Mouse (Mus musculus) bone marrow, adult 2 months (tissue): ENCODE measurements at regions not wholly inside any gene's neighbourhood (a gene's known extent, or its start where the extent isn't known, plus 50 kb on each side); places are given as distances from the start of the nearest gene placed in this dataset.

Experiments used
- H3K27ac ChIP-seq: fragments of 200-500 bp; 2 replicates; pipeline ENCODE4 v1.5.1; 2012; ENCODE audit warnings: low read depth, mild to moderate bottlenecking, control low read depth, inconsistent platforms, low read length; ENCODE audit not compliant: control insufficient read depth, poor library complexity, insufficient read depth
- H3K4me1 ChIP-seq: fragments of 200-500 bp; 2 replicates; pipeline ENCODE4 v1.6.1; 2011; ENCODE audit warnings: low read length; ENCODE audit not compliant: control insufficient read depth, insufficient read depth
- H3K4me3 ChIP-seq: fragments of 200-500 bp; replicated peaks from 2 replicates; pipeline ENCODE3; 2011; ENCODE audit warnings: mild to moderate bottlenecking, low read depth, low read length, control low read depth; ENCODE audit not compliant: control insufficient read depth
- CTCF ChIP-seq: fragments of 200-500 bp; IDR thresholded peaks from 2 replicates; pipeline ENCODE4 v1.5.1; 2011; ENCODE audit warnings: low read length, control low read depth; ENCODE audit not compliant: control insufficient read depth, insufficient read depth
- POLR2A ChIP-seq: fragments of 200-500 bp; IDR thresholded peaks from 2 replicates; pipeline ENCODE4 v1.6.1; 2011; ENCODE audit warnings: low read depth, mild to moderate bottlenecking, control low read depth, low read length, borderline replicate concordance; ENCODE audit not compliant: control insufficient read depth
- WGBS: fragments of 180-500 bp; shearing (Covaris S2); methylation state at CpG from one replicate; pipeline ENCODE4 v1.1.7; 2018; 5-methylcytosine and 5-hydroxymethylcytosine counted together

DNA sequence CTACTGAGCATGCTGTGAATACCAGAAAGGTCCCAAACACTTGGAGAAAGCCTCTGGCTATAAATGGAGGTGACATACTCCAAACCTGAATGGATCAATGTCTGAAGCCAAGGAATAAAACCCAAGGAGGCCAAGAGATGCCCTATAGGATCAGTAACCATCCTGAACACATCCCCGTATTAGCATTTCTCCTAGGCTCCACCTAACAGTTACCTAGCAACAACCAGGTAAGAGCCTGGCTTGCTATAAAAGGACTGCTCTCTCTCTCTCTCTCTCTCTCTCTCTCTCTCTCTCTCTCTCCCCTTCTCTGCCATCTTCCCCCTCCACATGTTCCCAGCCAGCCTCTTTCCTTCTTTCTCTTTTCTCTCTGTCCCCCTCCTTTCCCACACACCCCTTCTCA is 1452.7 kb downstream of the Slc22a22 start:
- no peak overlapping the region for H3K4me3 ChIP-seq
- TF ChIP-seq CTCF (no peak), POLR2A (no peak)
- H3K4me1 ChIP-seq, result no peaks in the 10 kb centered on the region; the same call in 1 of the 2 replicates
- H3K27ac ChIP-seq, result no peak overlapping the region
- 82% methylated on average over 1 of the region's 1 CpGs for WGBS

DNA sequence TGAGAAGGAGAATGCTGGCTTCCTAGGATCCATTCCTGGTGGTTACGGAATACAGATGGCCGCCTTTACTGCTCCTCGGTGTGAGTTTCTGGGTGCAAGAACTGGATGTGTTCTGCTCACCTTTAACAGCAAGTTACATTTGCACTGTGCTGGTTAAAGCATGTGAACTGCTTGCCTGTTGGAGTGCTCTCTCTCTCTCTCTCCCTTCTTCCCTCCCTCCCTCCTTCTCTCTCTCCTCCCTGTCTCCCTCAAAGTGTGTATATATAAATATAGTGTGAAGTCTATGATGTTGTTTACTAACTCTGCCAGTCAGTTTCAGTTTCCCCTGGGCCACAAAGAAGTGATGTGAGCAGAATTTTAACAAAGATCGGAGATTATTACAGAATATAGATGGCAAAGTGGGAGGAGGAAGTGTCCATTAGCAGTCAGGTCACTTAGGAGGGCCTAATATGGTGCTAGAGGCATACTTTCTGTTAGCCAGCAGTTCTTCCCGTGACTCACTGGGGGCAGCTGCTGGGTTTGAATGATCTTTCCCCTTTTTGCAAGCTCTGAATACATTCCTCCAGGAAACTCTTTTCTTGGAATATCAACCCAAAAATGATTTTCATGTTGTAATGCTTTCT is 1453.5 kb downstream of the Slc22a22 start:
- Histone ChIP-seq H3K4me1 (no peaks in the 10 kb centered on the region; the same call in 1 of the 2 replicates), H3K4me3 (no peak overlapping the region), H3K27ac (no peak overlapping the region)
- WGBS, result 73% methylated on average over 5 of the region's 5 CpGs
- no peak for TF ChIP-seq POLR2A
- TF ChIP-seq CTCF, result no peak

DNA sequence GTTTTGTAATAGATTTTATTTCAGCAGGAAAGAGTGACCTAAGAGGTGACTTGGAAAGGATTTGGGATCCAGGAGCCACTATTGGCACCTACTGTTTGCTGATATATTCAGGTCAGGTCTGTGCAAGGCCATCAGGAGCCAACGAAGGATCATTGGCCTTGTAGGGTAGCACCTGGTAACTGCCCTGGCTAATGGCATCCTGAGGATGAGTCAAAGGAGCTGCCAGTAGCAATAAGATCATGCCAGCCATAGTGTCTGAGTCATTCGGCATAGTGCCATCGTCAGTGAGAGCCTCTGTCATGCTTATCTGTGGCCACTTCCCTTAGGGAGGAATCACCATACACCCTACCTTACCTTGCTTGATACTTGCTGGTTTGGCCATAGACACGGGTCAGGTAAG is 1455.1 kb downstream of the Slc22a22 start:
- Histone ChIP-seq H3K4me1 (no peaks in the 10 kb centered on the region; the same call in 1 of the 2 replicates), H3K4me3 (no peak overlapping the region), H3K27ac (no peak overlapping the region)
- TF ChIP-seq POLR2A, result no peak
- no peak for TF ChIP-seq CTCF
- whole genome bisulfite sequencing, result 84% methylated on average over 4 of the region's 4 CpGs

DNA sequence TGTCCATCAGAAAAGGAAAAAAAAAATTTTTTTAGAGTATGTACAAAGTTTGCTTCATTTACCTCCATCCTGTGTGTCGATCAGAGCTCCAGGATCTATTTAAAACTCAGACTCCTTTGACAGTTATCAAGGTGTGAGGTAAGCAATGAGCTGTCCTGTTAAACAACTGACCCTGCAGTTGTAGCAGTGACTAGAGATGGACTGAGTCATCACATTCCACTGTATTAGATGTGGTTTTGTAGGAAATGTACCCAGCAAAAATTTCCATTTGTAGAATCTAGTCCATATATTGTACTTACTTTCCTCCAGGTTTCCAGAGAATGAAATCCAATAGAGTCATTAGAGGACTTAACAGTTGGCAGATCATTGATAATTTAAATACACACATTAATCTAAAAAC is 1459.3 kb downstream of the Slc22a22 start:
- no peaks in the 10 kb centered on the region; the same call in 1 of the 2 replicates for H3K4me1 ChIP-seq
- TF ChIP-seq CTCF (no peak), POLR2A (no peak)
- H3K27ac ChIP-seq, result no peak overlapping the region
- WGBS, result 66% methylated on average over 1 of the region's 1 CpGs
- no peak overlapping the region for H3K4me3 ChIP-seq

DNA sequence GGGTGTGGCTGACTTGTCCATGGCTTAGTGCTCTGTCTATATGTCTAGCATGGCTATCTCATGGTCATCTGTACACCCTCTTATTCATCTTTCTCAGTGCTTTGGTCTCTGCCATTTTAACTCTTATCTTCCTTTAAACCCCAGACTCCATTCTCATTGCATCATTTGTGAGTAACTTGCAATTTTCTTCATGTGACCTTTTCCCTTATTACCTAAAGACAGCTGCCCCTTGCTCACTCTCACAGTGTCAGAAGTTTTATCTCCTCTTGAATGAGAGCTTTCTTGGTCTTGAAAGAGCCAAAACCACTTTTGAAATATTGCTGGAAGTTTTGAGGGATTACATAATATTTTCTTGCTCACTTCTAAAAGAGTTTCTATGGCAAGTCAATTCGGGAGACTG is 1459.9 kb downstream of the Slc22a22 start:
- TF ChIP-seq POLR2A (no peak), CTCF (no peak)
- WGBS, result 62% methylated on average over 1 of the region's 1 CpGs
- Histone ChIP-seq H3K4me1 (no peaks in the 10 kb centered on the region; the same call in 1 of the 2 replicates), H3K27ac (no peak overlapping the region), H3K4me3 (no peak overlapping the region)

DNA sequence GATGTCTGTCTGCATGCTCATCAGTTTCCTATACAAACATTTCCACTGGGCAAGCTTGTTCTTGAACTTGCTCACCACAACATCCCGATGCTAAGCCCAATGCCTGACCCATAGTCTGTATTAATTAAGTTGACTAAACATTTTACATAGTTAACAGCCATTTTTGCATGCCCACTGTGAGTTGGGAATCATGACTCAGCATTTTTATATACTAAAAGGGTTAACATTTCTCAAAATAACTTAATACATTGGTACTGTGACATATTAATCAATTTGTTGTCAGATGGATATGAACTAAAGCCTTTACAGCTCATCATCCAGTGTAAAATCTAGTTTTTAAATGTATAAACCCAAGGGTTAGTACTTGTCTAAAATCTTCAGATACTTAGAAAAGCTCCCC is 1461.4 kb downstream of the Slc22a22 start:
- H3K4me1 ChIP-seq, result no peaks in the 10 kb centered on the region
- H3K4me3 ChIP-seq, result no peak overlapping the region
- H3K27ac ChIP-seq, result no peak overlapping the region
- no peak for TF ChIP-seq CTCF
- TF ChIP-seq POLR2A, result no peak
- 69% methylated on average over 1 of the region's 1 CpGs for WGBS

DNA sequence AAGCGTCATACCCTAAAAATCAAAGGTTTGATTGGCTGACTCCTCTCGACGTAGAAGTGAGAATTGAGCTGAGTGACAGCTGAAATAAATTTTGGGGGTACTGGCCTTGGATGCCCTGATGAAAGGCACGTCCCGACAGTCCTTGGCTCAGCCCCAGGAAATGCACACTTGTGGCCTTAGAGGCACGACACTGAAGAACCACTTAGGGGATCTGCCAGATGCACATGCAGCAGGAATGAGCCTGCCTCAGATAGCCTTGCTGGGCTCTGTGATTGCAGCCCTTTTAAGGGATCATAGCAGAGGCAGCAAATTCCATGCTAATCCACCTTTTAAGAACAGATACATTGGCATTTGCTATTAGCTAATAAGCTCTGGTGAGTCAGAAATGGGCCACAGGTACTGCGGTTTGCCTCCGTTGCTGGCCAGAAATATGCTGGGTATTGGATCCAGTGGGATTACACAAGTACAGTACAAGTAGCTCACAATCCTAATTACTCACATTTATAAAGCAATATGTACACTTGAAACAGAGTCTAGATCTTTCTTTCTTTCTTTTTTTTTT is 1463.3 kb downstream of the Slc22a22 start:
- Histone ChIP-seq H3K27ac (no peak overlapping the region), H3K4me3 (no peak overlapping the region), H3K4me1 (no peaks in the 10 kb centered on the region)
- WGBS, result 80% methylated on average over 8 of the region's 8 CpGs
- TF ChIP-seq CTCF, result no peak

DNA sequence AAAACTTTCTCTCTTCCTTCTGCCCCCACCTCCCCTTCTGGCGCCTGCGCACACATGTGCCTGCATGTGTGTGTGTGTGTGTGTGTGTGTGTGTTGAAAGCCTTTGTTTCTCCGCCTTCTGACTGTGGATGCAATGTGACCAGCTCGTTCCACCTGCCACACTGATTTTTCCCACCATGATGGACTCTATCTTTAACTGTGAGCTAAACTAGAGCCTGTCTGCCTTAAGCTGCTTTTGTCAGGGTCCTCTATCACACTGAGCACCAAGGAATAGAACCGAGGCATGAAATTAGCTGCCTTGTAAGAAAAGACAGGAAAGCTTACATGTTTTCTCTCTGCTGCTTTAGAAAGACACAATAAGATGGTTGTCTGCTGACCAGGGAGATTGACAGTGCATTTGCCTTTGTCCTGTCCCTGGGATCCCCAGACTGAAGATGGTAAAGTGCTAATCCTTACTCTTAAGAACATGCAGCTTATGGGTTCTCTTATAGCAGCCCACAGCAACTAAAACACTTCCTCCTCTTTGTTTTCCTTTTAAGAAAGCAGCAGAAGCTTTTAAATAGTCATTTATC is 1468.7 kb downstream of the Slc22a22 start:
- Histone ChIP-seq H3K27ac (no peak overlapping the region), H3K4me3 (no peak overlapping the region), H3K4me1 (no peaks in the 10 kb centered on the region; the same call in 1 of the 2 replicates)
- TF ChIP-seq CTCF, result no peak
- TF ChIP-seq POLR2A, result no peak
- 83% methylated on average over 5 of the region's 5 CpGs for WGBS
